Mouse (Mus musculus): ENCODE results near the gene BC005561.
A peak's percentile ranks its signal among the peaks of the same experiment; 100 is the strongest.
"Not testable (repeated sequence)": the region's sequence is repeated elsewhere in the genome, so short reads cannot be mapped to it uniquely, and the experiment has no call there.

The BC005561 gene

GRCm38 (mm10) chr5:104508195-104508891 is at the start of gene BC005561:
TSS of gene BC005561 (plus strand) at chr5:104508352.
- DNase-seq, result peak; percentile 79

GRCm38 (mm10) chr5:104458832-104459705 is 49.1 kb upstream of the BC005561 start, which contains the start of gene Pkd2:
TSS of gene Pkd2 (plus strand) at chr5:104459450.
- DNase-seq, result peak; percentile 75

GRCm38 (mm10) chr5:104459706-104460455 is 48.3 kb upstream of the BC005561 start:
- DNase-seq, result peak; percentile 76

- DNase-seq, result no peak
Measured at GRCm38 (mm10) chr5:104460456-104460838, 47.7 kb upstream of the BC005561 start.

- no peak for DNase-seq
Measured at GRCm38 (mm10) chr5:104460856-104461255, 47.3 kb upstream of the BC005561 start.

GRCm38 (mm10) chr5:104465279-104465678 is 42.9 kb upstream of the BC005561 start:
- no peak for DNase-seq

GRCm38 (mm10) chr5:104465731-104466130 is 42.4 kb upstream of the BC005561 start:
- peak; percentile 84 for DNase-seq

- DNase-seq, result no peak
Measured at GRCm38 (mm10) chr5:104466816-104467215, 41.3 kb upstream of the BC005561 start.

- no peak for DNase-seq
Measured at GRCm38 (mm10) chr5:104468586-104468985, 39.6 kb upstream of the BC005561 start.

GRCm38 (mm10) chr5:104470981-104471391 is 37.2 kb upstream of the BC005561 start:
- no peak for DNase-seq

- DNase-seq, result no peak
Measured at GRCm38 (mm10) chr5:104472371-104472770, 35.8 kb upstream of the BC005561 start.

- DNase-seq, result no peak
Measured at GRCm38 (mm10) chr5:104480367-104480766, 27.8 kb upstream of the BC005561 start.

- no peak for DNase-seq
Measured at GRCm38 (mm10) chr5:104482856-104483255, 25.3 kb upstream of the BC005561 start.

GRCm38 (mm10) chr5:104491561-104491960 is 16.6 kb upstream of the BC005561 start:
- DNase-seq, result no peak

GRCm38 (mm10) chr5:104504883-104505282 is 3.3 kb upstream of the BC005561 start:
- DNase-seq, result no peak

- no peak for DNase-seq
Measured at GRCm38 (mm10) chr5:104507829-104508194, 340 bp upstream of the BC005561 start.

GRCm38 (mm10) chr5:104511211-104511610 is 3.1 kb downstream of the BC005561 start:
- DNase-seq, result no peak

- peak; percentile 31 for DNase-seq
Measured at GRCm38 (mm10) chr5:104538612-104539011, 30.5 kb downstream of the BC005561 start.

- no peak for DNase-seq
Measured at GRCm38 (mm10) chr5:104539331-104539730, 31.2 kb downstream of the BC005561 start.

GRCm38 (mm10) chr5:104568079-104568478 is 59.9 kb downstream of the BC005561 start:
- DNase-seq, result not testable (repeated sequence)

GRCm38 (mm10) chr5:104570766-104571165 is 62.6 kb downstream of the BC005561 start:
- DNase-seq, result peak; percentile 55

- DNase-seq, result peak; percentile 98
Measured at GRCm38 (mm10) chr5:104571282-104571921, 63.2 kb downstream of the BC005561 start.

Data from cerebellum, adult 9-10 months (tissue).